Mouse (Mus musculus): Measurements from ENCODE around the gene Fam241b.

The Fam241b gene

DNA sequence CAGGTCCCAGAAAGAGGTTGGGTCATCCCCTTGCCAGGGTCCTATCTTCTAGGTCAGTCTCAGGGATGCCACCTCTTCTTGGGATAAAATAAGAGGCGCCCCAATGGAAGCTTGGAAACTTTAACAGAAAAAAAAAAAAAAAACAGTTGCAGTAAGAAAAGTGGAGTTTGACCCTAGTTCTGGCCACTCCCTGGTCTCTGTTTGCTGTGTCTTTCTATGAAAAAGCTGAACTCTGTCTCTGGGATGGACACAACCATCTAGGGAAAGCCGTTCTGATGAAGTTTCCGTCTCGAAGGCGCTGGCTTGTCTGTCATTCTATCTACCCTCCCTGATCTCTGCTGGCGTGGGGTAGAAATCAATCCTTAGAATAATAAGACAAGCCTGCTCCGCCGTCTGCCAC lies 73.1 kb downstream of the Fam241b start:
- DNase-seq (ENCODE audit: low read depth): no peak

DNA sequence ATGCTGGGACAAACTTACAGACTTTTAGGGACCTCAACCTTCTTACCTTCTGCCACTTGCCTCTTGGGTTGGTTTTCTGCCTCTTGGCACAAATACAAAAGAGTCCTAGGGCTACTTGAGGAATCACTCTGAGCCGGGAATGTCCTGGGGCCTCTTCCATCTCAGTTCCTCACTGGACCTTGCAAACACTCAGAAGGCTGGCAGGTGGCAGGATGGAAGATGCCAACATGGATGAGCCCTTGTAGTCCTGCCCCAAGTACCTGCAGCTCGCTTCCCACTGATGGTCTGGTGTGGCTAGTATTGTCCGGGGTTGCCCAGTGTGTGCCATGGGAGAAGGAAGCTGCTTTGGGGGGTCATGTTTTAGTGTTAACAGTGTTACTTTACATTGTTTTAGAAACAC lies 73.8 kb downstream of the Fam241b start:
- no peak for DNase-seq (ENCODE audit: low read depth)

DNA sequence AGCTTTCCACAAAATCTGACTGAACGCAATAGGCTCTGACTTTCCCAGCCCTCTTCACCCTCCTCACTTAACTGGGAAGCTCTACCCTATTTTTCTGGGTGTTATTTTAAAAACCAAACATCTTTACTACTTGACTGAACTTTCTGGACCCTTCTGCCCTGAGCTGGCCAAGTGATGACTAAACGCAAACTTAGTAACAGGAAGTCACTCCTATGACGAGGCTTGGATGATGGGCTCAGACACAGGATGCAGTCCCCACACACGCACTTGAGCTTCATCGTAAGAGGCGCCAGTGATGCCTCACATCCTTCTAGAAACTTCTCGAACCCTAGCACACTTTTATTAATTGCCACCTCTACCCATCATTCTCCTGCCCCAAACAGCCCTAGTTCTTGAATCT lies 74.3 kb downstream of the Fam241b start:
- no peak for DNase-seq (ENCODE audit: low read depth)

DNA sequence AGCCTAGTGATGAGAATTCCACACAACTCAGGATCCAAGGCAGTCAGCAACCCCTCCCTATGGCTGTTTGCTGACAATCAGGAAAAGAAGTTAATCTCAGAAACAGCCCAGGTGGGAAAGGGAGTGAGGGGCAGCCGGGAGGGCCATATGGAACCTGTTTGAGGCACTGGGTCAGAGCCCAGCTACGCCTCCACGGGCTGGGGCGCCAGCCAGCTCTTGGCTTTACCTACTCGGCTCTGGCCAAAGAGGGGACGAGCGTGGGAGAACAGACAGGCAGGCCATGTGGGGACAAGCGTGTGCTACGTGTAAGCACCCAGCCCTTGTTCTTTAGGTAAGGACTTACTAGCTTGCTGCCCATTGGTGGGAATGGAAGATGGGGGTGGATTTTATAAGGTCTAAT lies 75.2 kb downstream of the Fam241b start:
- DNase-seq (ENCODE audit: low read depth): no peak

DNA sequence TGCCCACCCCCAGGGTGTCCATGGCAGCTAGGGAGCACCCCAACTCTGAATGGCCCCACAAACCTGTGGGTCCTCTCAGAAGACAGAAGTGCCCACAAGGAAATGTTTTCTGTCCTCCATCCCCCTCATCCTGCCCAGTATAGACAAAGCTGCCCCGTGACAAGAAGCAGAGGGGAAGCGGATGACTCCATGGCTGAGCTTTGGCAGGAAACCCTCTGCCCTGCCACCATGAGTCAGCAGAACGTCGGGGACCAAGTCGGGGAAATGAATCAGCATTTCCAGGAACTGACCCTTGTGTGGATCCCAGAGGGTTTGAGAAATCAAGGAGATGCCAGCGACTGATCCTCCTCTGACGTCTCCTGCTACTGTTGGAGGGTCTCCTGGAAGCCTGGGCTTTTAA lies 77.5 kb downstream of the Fam241b start:
- DNase-seq (ENCODE audit: low read depth): peak; percentile 22

DNA sequence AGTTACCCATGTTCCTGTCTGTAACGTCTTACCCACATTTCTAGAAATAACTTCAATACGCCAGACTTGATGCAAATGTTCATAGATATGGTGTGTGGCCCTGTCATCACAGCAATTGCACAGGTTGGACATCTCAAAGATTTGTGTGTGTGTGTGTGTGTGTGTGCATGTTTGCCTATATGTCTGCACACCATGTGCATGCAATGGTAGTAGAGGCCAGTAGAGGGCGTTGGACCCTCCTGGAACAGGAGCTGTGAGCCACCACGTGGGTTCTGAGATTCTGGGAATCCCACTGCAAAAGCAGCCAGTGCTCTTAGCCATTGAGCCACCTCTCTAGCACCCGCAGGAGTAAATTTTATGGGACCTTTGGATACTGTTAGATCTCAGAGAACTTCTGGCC lies 80.9 kb downstream of the Fam241b start:
- no peak for DNase-seq (ENCODE audit: low read depth)

DNA sequence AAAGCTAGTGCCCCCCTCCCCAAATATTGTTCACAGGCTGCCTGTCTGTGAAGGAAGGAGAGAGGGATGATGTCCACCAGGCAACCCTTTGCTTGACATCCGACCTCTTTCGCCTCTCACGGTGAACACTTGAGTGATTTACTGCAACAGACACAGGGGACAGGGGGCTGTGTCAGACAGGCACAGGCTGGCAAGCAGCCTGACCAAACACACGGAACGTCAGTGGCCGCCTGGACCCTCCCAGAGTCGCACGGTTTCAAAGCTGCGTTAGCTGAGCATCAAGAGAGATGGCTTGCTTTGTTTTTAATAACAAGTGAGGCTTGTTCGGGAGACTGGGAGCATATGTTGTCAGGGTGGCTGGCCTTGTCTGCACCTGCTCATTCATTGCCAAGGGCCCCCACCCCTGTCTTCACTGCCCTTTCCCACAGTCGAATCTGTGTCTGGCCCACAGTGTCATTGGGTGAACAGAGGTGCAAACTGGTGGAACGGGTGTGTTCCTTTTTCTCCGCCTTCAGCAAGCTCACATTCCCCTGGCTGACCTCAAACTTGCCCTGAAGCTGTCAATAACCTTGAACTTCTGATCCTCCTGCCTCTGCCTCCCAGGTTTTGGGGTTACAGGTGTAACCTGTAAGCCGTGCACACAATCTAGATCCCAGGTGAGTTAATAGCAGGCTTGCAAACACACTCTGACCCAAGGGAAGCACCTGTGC lies 82.6 kb downstream of the Fam241b start:
- DNase-seq (ENCODE audit: low read depth): no peak

DNA sequence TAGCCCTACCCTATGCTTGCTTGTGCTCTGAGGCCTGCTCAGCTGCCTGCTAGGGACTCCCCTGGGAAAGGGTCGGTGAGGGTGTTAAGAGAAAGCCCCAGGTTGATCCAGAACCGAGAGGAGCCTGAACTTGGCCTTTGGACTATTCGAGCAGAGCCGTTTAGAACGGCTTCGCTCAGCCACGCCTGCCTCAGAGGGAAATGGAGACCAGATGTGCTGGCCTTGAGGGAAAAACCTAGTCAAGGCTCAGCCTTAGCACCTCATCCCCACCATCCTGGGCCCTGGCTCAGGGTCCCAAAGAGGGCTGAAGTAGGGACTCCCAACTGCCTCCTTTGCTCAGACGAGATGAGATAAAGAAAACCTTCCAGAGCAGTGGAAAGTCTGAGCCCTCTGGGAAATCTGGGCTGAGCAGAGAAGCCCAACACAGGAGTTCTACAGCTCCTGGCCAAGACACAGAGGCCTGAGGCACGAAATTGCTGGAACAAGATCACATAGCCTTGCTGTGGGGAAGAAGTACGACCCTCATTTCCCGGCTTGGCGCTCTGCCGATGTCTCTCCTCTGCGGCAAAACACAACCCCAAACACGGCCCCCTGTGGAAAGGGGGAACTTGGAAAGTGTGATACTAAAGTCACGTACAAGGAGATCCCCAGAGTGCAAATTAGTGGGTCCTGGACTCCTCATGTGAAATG lies 83.4 kb downstream of the Fam241b start:
- DNase-seq (ENCODE audit: low read depth): no peak

DNA sequence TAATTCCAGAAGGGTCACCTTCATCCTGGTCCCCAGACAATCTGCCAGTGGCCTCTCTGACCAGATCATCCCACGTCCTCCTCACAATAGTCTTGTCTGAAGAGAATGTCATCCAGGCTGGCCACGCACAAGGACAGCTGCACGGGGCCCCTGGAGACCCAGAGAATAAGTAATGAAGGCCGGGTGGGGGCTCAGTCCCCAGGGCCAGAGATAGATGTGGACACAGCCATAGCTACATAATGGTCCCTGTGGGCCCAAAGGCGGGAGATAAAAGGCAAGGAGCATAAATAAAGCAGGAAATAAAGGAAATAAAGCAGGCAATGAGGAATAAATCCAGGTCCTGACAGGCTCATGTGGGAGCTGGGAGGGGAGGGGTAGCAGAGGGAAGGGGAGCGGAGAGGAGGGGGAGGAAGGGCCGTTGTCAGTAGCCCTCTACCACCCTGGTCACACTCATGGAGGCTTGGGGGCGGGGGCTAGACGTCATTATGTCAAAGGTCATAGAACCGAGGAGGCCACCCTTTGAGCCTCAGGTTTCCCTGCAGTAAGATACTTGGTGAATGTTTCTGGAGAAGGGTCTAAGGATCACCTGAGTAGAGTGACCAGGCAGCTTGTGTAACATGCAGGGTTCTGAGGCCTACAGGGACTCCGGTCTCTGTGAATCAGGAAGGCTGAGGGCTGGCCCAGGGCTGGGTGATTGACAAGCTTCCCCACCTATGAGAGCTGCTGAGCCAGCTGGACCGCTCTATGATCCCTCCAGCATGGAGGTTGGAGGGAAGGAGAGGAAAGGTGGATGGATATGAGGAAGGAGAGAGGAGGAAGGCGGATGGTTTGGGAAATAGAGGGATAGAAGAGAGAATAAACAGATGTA lies 85.0 kb downstream of the Fam241b start:
- no peak for DNase-seq (ENCODE audit: low read depth)

All from c-Kit-positive CD71-negative TER-119-negative erythroid progenitor cells, embryonic 14.5 days (primary cell).